In genomic region chr6:88803051-88803450, GRCm38 (mm10) we compare ENCODE assay signal across 32 mouse cellular contexts. TPM values are rescaled to one million over a fixed set of nuclear protein-coding genes. Genes with fewer than 3 reads are reported as not detected.
DNase-seq lines count a peak whose midpoint lies in the region; ATAC-seq lines count a peak whose summit lies in the region.
"Had no signal": no experiment of that assay in that cellular context is flagged by ENCODE, and none has a peak within 500 bp of the region (broad histone marks: within the 10 kb centered on the region; RNA-seq: fewer than 3 reads in every experiment).

No protein-coding gene starts in this region.

- 24% methylated on average over 7 of the region's 7 CpGs for WGBS in liver, embryonic 13.5 days (ENCODE audit: insufficient replicate concordance)
- 91% methylated on average over 7 of the region's 7 CpGs for WGBS in hindbrain, embryonic 14.5 days

- H3K27me3 ChIP-seq in liver, embryonic 13.5 days = no peaks in the 10 kb centered on the region
- H3K27me3 ChIP-seq in hindbrain, embryonic 14.5 days (ENCODE audit: control insufficient read depth, insufficient read depth, low read length) = no peaks in the 10 kb centered on the region
- H3K27me3 ChIP-seq: embryonic facial prominence, embryonic 12.5 days; heart, embryonic 12.5 days; kidney, embryonic 15.5 days; limb, embryonic 13.5 days; midbrain, embryonic 12.5 days; neural tube, embryonic 12.5 days; stomach, embryonic 15.5 days had no signal

- H3K4me2 ChIP-seq in liver, embryonic 13.5 days = peak overlapping the region; percentile 50
- H3K4me2 ChIP-seq in hindbrain, embryonic 14.5 days (replicated peaks) = no peak overlapping the region
- H3K4me2 ChIP-seq: embryonic facial prominence, embryonic 12.5 days; heart, embryonic 12.5 days; kidney, embryonic 15.5 days; limb, embryonic 13.5 days; midbrain, embryonic 12.5 days; neural tube, embryonic 12.5 days; stomach, embryonic 15.5 days had no signal

- DNase-seq in liver, embryonic 13.5 days = no peak
- no peak for DNase-seq in hindbrain, embryonic 14.5 days (ENCODE audit: low spot score)
- no peak for DNase-seq in kidney, postnatal 10 days
- DNase-seq in heart, adult 18-20 months = no peak
- DNase-seq: adrenal gland, adult 2 months; adrenal gland, postnatal 36 days; B cell, adult 2 months; cerebellum, adult 9-10 months; cerebellum, postnatal 36 days; embryo, embryonic 11 days; gastrocnemius, postnatal 10 days; heart, adult 11 months; kidney, adult 18-20 months; kidney, postnatal 36 days; lung, adult 2 months; lung, postnatal 10 days; right cerebral cortex, adult 18-20 months had no signal

- peak overlapping the region; percentile 65 for H3K9ac ChIP-seq in liver, embryonic 13.5 days
- H3K9ac ChIP-seq in hindbrain, embryonic 14.5 days = no peak overlapping the region
- H3K9ac ChIP-seq: embryonic facial prominence, embryonic 12.5 days; heart, embryonic 12.5 days; kidney, embryonic 15.5 days; limb, embryonic 13.5 days; midbrain, embryonic 12.5 days; neural tube, embryonic 12.5 days; stomach, embryonic 15.5 days had no signal

- H3K27ac ChIP-seq in brown adipose tissue, adult 24 weeks (replicated peaks; ENCODE audit: low read depth, low read length) = peak overlapping the region; percentile 8; the same call in 1 of the 2 replicates
- peak overlapping the region; percentile 87 for H3K27ac ChIP-seq in liver, embryonic 13.5 days
- no peak overlapping the region for H3K27ac ChIP-seq in hindbrain, embryonic 14.5 days
- H3K27ac ChIP-seq: embryonic facial prominence, embryonic 12.5 days; hindbrain, embryonic 10.5 days; kidney, embryonic 15.5 days; limb, embryonic 13.5 days; midbrain, embryonic 12.5 days; neural tube, embryonic 12.5 days; stomach, embryonic 15.5 days had no signal

- H3K36me3 ChIP-seq in liver, embryonic 13.5 days = peaks cover 31% of the 10 kb centered on the region
- H3K36me3 ChIP-seq in hindbrain, embryonic 14.5 days (replicated peaks; ENCODE audit: control insufficient read depth, insufficient read depth) = no peaks in the 10 kb centered on the region
- H3K36me3 ChIP-seq: embryonic facial prominence, embryonic 12.5 days; heart, embryonic 12.5 days; hindbrain, embryonic 10.5 days; kidney, embryonic 15.5 days; limb, embryonic 13.5 days; midbrain, embryonic 12.5 days; neural tube, embryonic 12.5 days; stomach, embryonic 15.5 days had no signal

- no peaks in the 10 kb centered on the region for H3K9me3 ChIP-seq in liver, embryonic 13.5 days (replicated peaks)
- H3K9me3 ChIP-seq in hindbrain, embryonic 14.5 days (ENCODE audit: control insufficient read depth, low read length) = no peaks in the 10 kb centered on the region
- H3K9me3 ChIP-seq: embryonic facial prominence, embryonic 12.5 days; heart, embryonic 12.5 days; hindbrain, embryonic 10.5 days; kidney, embryonic 15.5 days; limb, embryonic 13.5 days; midbrain, embryonic 12.5 days; neural tube, embryonic 12.5 days; stomach, embryonic 15.5 days had no signal

- ATAC-seq in erythroblast, adult 5-6 weeks (replicated peaks; ENCODE audit: low FRiP score, poor library complexity, severe bottlenecking) = peak; percentile 68
- peak; percentile 78 for ATAC-seq in liver, embryonic 13.5 days (ENCODE audit: low read depth)
- ATAC-seq in megakaryocyte progenitor cell, adult 5-6 weeks (replicated peaks; ENCODE audit: poor library complexity) = peak; percentile 65
- no peak for ATAC-seq in hindbrain, embryonic 14.5 days (ENCODE audit: low FRiP score)
- ATAC-seq: forebrain, embryonic 16.5 days; hindbrain, embryonic 16.5 days had no signal

- H3K4me1 ChIP-seq in brown adipose tissue, adult 24 weeks (ENCODE audit: control insufficient read depth, insufficient read depth, insufficient read length, low read length) = peaks cover 65% of the 10 kb centered on the region
- peaks cover 66% of the 10 kb centered on the region for H3K4me1 ChIP-seq in liver, embryonic 13.5 days (replicated peaks)
- no peaks in the 10 kb centered on the region for H3K4me1 ChIP-seq in hindbrain, embryonic 14.5 days (replicated peaks; ENCODE audit: control insufficient read depth, insufficient read depth, low read length)

- no peak overlapping the region for H3K4me3 ChIP-seq in brown adipose tissue, adult 24 weeks (ENCODE audit: insufficient read depth, low read depth, low read length)
- H3K4me3 ChIP-seq in liver, embryonic 13.5 days (replicated peaks) = no peak overlapping the region
- H3K4me3 ChIP-seq in hindbrain, embryonic 14.5 days (replicated peaks; ENCODE audit: low read length) = no peak overlapping the region
- H3K4me3 ChIP-seq: embryonic facial prominence, embryonic 12.5 days; heart, embryonic 12.5 days; hindbrain, embryonic 10.5 days; kidney, embryonic 15.5 days; layer of hippocampus, adult 2 months; limb, embryonic 13.5 days; midbrain, embryonic 12.5 days; myocyte; neural tube, embryonic 12.5 days; stomach, embryonic 15.5 days had no signal

RNA-seq across cellular contexts. Expression of gene Abtb1, which starts 38.7 kb away (rescaled TPM):
- polyA plus RNA-seq in brown adipose tissue, adult 24 weeks (2012; ENCODE audit: insufficient read depth, insufficient read length, missing spikeins) = 8.6 and 12.6 TPM in 2 replicates
- 78.6 and 90.1 TPM in 2 replicates for total RNA-seq in erythroblast, adult 5-6 weeks (2015; ENCODE audit: low replicate concordance)
- 218 and 344 TPM in 2 replicates for total RNA-seq in erythroblast, adult 5-6 weeks (2017; ENCODE audit: low replicate concordance)
- 45.5 and 46.5 TPM in 2 replicates for polyA plus RNA-seq in liver, embryonic 13.5 days (2015; fragmentation: Nextera tagmentation; extraction: Ambion mirVana)
- 7.8 and 9.5 TPM in 2 replicates for total RNA-seq in megakaryocyte progenitor cell, adult 5-6 weeks (2015)
- 40.1 and 40.7 TPM in 2 replicates for total RNA-seq in megakaryocyte progenitor cell, adult 5-6 weeks (2017)
- polyA plus RNA-seq in hindbrain, embryonic 14.5 days (2014; fragmentation: Nextera tagmentation; extraction: Ambion mirVana) = 28.1 and 33.8 TPM in 2 replicates
- 10 to 100 TPM; 22.0 to 25.3 TPM for total RNA-seq in heart, adult 18-20 months (2021)
